Mouse (Mus musculus) adipocyte (in vitro differentiated cells): ENCODE data around the gene Parg.

Experiments used
- DNase-seq: peaks from one replicate; pipeline ENCODE4 v3.0.0-alpha.2; 2016; ENCODE audit warnings: low spot score

The Parg gene

GRCm38 (mm10) chr14:32321732-32322685 lies 120.3 kb downstream of the Parg start, which contains the start of gene Ogdhl:
TSS of gene Ogdhl (plus strand) at chr14:32322019.
- DNase-seq: peak; percentile 71

GRCm38 (mm10) chr14:32323221-32323620 lies 121.5 kb downstream of the Parg start:
- no peak for DNase-seq

GRCm38 (mm10) chr14:32327366-32327765 lies 125.6 kb downstream of the Parg start:
- DNase-seq: no peak

GRCm38 (mm10) chr14:32332515-32333445 lies 131.0 kb downstream of the Parg start:
- no peak for DNase-seq

- DNase-seq: no peak
These were observed 134.3 kb downstream of the Parg start for GRCm38 (mm10) chr14:32336021-32336420.

- DNase-seq: no peak
These were observed 134.8 kb downstream of the Parg start for GRCm38 (mm10) chr14:32336547-32336946.

GRCm38 (mm10) chr14:32341823-32342222 lies 140.1 kb downstream of the Parg start:
- DNase-seq: no peak

- no peak for DNase-seq
These were observed 142.4 kb downstream of the Parg start for GRCm38 (mm10) chr14:32344176-32344575.

GRCm38 (mm10) chr14:32344694-32345093 lies 142.9 kb downstream of the Parg start:
- no peak for DNase-seq
